Mouse (Mus musculus) lung, postnatal 0 days (tissue): ENCODE results near the gene Hoxc11. TPM values are rescaled to one million over a fixed set of nuclear protein-coding genes. Genes with fewer than 3 reads are reported as not detected.

Source experiments
- ATAC-seq: fragments of 200-750 bp; cut with Nextera tagmentation; 2 replicates; pipeline ENCODE4 v1.8.0; 2017; ENCODE audit warnings: moderate library complexity
- DNase-seq: peaks from one replicate; pipeline ENCODE4 v3.0.0-alpha.2; 2016; ENCODE audit warnings: low spot score
- H3K27ac ChIP-seq: fragments of 300-500 bp; sonication (generic); 2 replicates; pipeline ENCODE4 v1.5.1; 2014; ENCODE audit warnings: antibody characterized with exemption, mild to moderate bottlenecking, low read length, mixed read lengths
- H3K27me3 ChIP-seq: fragments of 300-500 bp; sonication (generic); replicated peaks from 2 replicates; pipeline ENCODE4 v1.6.1; 2014; ENCODE audit warnings: low read length, mixed read lengths; ENCODE audit not compliant: insufficient read depth
- H3K36me3 ChIP-seq: fragments of 300-500 bp; sonication (generic); 2 replicates; pipeline ENCODE4 v1.6.1; 2014; ENCODE audit warnings: low read length, mixed read lengths; ENCODE audit not compliant: insufficient read depth
- H3K4me1 ChIP-seq: fragments of 300-500 bp; sonication (generic); 2 replicates; pipeline ENCODE4 v1.6.1; 2014; ENCODE audit warnings: antibody characterized with exemption, low read depth, low read length, mixed read lengths; ENCODE audit not compliant: insufficient read depth
- H3K4me2 ChIP-seq: fragments of 300-500 bp; sonication (generic); replicated peaks from 2 replicates; pipeline ENCODE4 v1.6.1; 2014; ENCODE audit warnings: low read depth, mild to moderate bottlenecking, low read length, moderate library complexity, mixed read lengths
- H3K4me3 ChIP-seq: fragments of 300-500 bp; sonication (generic); 2 replicates; pipeline ENCODE4 v1.5.1; 2014; ENCODE audit warnings: low read depth, low read length
- H3K9ac ChIP-seq: fragments of 300-500 bp; sonication (generic); replicated peaks from 2 replicates; pipeline ENCODE4 v1.6.1; 2014; ENCODE audit warnings: low read depth, mild to moderate bottlenecking
- H3K9me3 ChIP-seq: fragments of 300-500 bp; sonication (generic); 2 replicates; pipeline ENCODE4 v1.6.1; 2016; ENCODE audit warnings: low read length, mixed read lengths
- CTCF ChIP-seq: IDR thresholded peaks from 2 replicates; pipeline ENCODE4 v1.5.1; 2016; ENCODE audit warnings: antibody characterized with exemption, mild to moderate bottlenecking
- EP300 ChIP-seq: IDR thresholded peaks from 2 replicates; pipeline ENCODE4 v1.6.1; 2016; ENCODE audit warnings: antibody characterized with exemption, mild to moderate bottlenecking, control low read depth
- WGBS: fragments of 180-500 bp; shearing (Covaris S2); extraction: QIAGEN DNeasy Blood & Tissue Kit; methylation state at CpG from one replicate; pipeline ENCODE4 v1.1.7; 2014; 5-methylcytosine and 5-hydroxymethylcytosine counted together
- polyA plus RNA-seq: library from polyadenylated mRNA; unstranded; fragments of >200 nt; fragmentation: Nextera tagmentation; extraction: Ambion mirVana; gene quantifications from 2 replicates; pipeline ENCODE4 v1.2.1, GENCODE M21; 2015

The Hoxc11 gene
- polyA plus RNA-seq, 1 experiment from 2014 or later = not detected

GRCm38 (mm10) chr15:102945185-102946077, 8.8 kb upstream of the Hoxc11 start:
- peaks cover 84% of the 10 kb centered on the region for H3K27me3 ChIP-seq
- no peak for TF ChIP-seq EP300
- H3K4me3 ChIP-seq = no peak overlapping the region
- no peaks in the 10 kb centered on the region for H3K36me3 ChIP-seq
- H3K4me1 ChIP-seq = no peaks in the 10 kb centered on the region
- DNase-seq (no peak), ATAC-seq (no peak)
- no peak overlapping the region for H3K27ac ChIP-seq
- no peak overlapping the region for H3K9ac ChIP-seq
- no peak overlapping the region for H3K4me2 ChIP-seq
- WGBS = 14% methylated on average over 22 of the region's 22 CpGs
- H3K9me3 ChIP-seq = no peaks in the 10 kb centered on the region

- DNase-seq (no peak), ATAC-seq (no peak)
- Histone ChIP-seq H3K4me1 (no peaks in the 10 kb centered on the region), H3K4me3 (no peak overlapping the region), H3K27ac (no peak overlapping the region), H3K36me3 (no peaks in the 10 kb centered on the region), H3K4me2 (no peak overlapping the region), H3K27me3 (peaks cover 85% of the 10 kb centered on the region), H3K9me3 (no peaks in the 10 kb centered on the region), H3K9ac (no peak overlapping the region)
- WGBS = 1% methylated on average over 9 of the region's 9 CpGs
- no peak for TF ChIP-seq EP300
- TF ChIP-seq CTCF = no peak
These were observed 7.0 kb upstream of the Hoxc11 start for GRCm38 (mm10) chr15:102947276-102947675.

GRCm38 (mm10) chr15:102948842-102949241, 5.4 kb upstream of the Hoxc11 start:
- no peak for TF ChIP-seq EP300
- TF ChIP-seq CTCF = no peak
- Histone ChIP-seq H3K9ac (no peak overlapping the region), H3K4me1 (no peaks in the 10 kb centered on the region), H3K4me2 (no peak overlapping the region), H3K27ac (no peak overlapping the region), H3K36me3 (no peaks in the 10 kb centered on the region), H3K27me3 (peaks cover 90% of the 10 kb centered on the region), H3K4me3 (no peak overlapping the region), H3K9me3 (no peaks in the 10 kb centered on the region)
- ATAC-seq (no peak), DNase-seq (no peak)
- WGBS = 15% methylated on average over 2 of the region's 2 CpGs

GRCm38 (mm10) chr15:102949696-102950095, 4.5 kb upstream of the Hoxc11 start:
- 2% methylated on average over 20 of the region's 20 CpGs for WGBS
- DNase-seq = no peak
- H3K27me3 ChIP-seq = peaks cover 91% of the 10 kb centered on the region
- no peak overlapping the region for H3K4me3 ChIP-seq
- no peaks in the 10 kb centered on the region for H3K9me3 ChIP-seq
- ATAC-seq = no peak
- H3K9ac ChIP-seq = no peak overlapping the region
- H3K36me3 ChIP-seq = no peaks in the 10 kb centered on the region
- no peak overlapping the region for H3K27ac ChIP-seq
- TF ChIP-seq CTCF (no peak), EP300 (no peak)
- H3K4me1 ChIP-seq = no peaks in the 10 kb centered on the region
- H3K4me2 ChIP-seq = no peak overlapping the region

- Histone ChIP-seq H3K27ac (no peak overlapping the region), H3K9ac (no peak overlapping the region), H3K4me2 (no peak overlapping the region), H3K27me3 (peaks cover 91% of the 10 kb centered on the region), H3K36me3 (no peaks in the 10 kb centered on the region), H3K4me3 (no peak overlapping the region), H3K9me3 (no peaks in the 10 kb centered on the region), H3K4me1 (no peaks in the 10 kb centered on the region)
- TF ChIP-seq EP300 (no peak), CTCF (no peak)
- DNase-seq (no peak), ATAC-seq (no peak)
- 13% methylated on average over 2 of the region's 2 CpGs for WGBS
These were observed 3.4 kb upstream of the Hoxc11 start for GRCm38 (mm10) chr15:102950877-102951276.

- no peak overlapping the region for H3K9ac ChIP-seq
- no peaks in the 10 kb centered on the region for H3K36me3 ChIP-seq
- H3K9me3 ChIP-seq = no peaks in the 10 kb centered on the region
- H3K4me2 ChIP-seq = no peak overlapping the region
- DNase-seq = no peak
- no peak overlapping the region for H3K4me3 ChIP-seq
- H3K27me3 ChIP-seq = peaks cover 92% of the 10 kb centered on the region
- no peak overlapping the region for H3K27ac ChIP-seq
- no peak for ATAC-seq
- H3K4me1 ChIP-seq = no peaks in the 10 kb centered on the region
- WGBS = 6% methylated on average over 6 of the region's 6 CpGs
- TF ChIP-seq CTCF = no peak
- no peak for TF ChIP-seq EP300
These were observed 666 bp upstream of the Hoxc11 start for GRCm38 (mm10) chr15:102953561-102953960.
